Mouse (Mus musculus) neural tube, embryonic 14.5 days (tissue): ENCODE results near the gene Klhl29. TPM values are rescaled to one million over a fixed set of nuclear protein-coding genes. Genes with fewer than 3 reads are reported as not detected.
"Not testable (repeated sequence)": the region's sequence is repeated elsewhere in the genome, so short reads cannot be mapped to it uniquely, and the experiment has no call there.

ENCODE experiments used
- ATAC-seq: fragments of 200-750 bp; cut with Nextera tagmentation; 2 replicates; pipeline ENCODE4 v1.8.0; 2017; ENCODE audit warnings: low read depth, mild to moderate bottlenecking, moderate TSS enrichment, moderate library complexity
- H3K27ac ChIP-seq: fragments of 300-500 bp; sonication (generic); 2 replicates; pipeline ENCODE4 v1.5.1; 2014; ENCODE audit warnings: low read depth, mild to moderate bottlenecking, control low read depth, low read length, moderate library complexity, mixed read lengths
- H3K27me3 ChIP-seq: fragments of 300-500 bp; sonication (generic); 2 replicates; pipeline ENCODE4 v1.6.1; 2014; ENCODE audit warnings: low read length; ENCODE audit not compliant: control insufficient read depth, insufficient read depth
- H3K36me3 ChIP-seq: fragments of 300-500 bp; sonication (generic); 2 replicates; pipeline ENCODE4 v1.6.1; 2014; ENCODE audit warnings: low read length, mixed read lengths; ENCODE audit not compliant: control insufficient read depth, insufficient read depth
- H3K4me1 ChIP-seq: fragments of 300-500 bp; sonication (generic); 2 replicates; pipeline ENCODE4 v1.6.1; 2014; ENCODE audit warnings: low read length; ENCODE audit not compliant: control insufficient read depth, insufficient read depth
- H3K4me2 ChIP-seq: fragments of 300-500 bp; sonication (generic); 2 replicates; pipeline ENCODE4 v1.6.1; 2014; ENCODE audit warnings: mild to moderate bottlenecking, low read depth, low read length, control low read depth
- H3K4me3 ChIP-seq: fragments of 300-500 bp; sonication (generic); 2 replicates; pipeline ENCODE4 v1.5.1; 2014; ENCODE audit warnings: low read depth, low read length, control low read depth, mixed read lengths
- H3K9ac ChIP-seq: fragments of 300-500 bp; sonication (generic); replicated peaks from 2 replicates; pipeline ENCODE4 v1.6.1; 2014; ENCODE audit warnings: low read depth, mild to moderate bottlenecking, control low read depth, low read length, mixed read lengths
- H3K9me3 ChIP-seq: fragments of 300-500 bp; sonication (generic); 2 replicates; pipeline ENCODE4 v1.6.1; 2016; ENCODE audit warnings: low read length; ENCODE audit not compliant: control insufficient read depth
- WGBS: fragments of 180-500 bp; shearing (Covaris S2); extraction: QIAGEN DNeasy Blood & Tissue Kit; methylation state at CpG from one replicate; pipeline ENCODE4 v1.1.7; 2014; 5-methylcytosine and 5-hydroxymethylcytosine counted together
- polyA plus RNA-seq: library from polyadenylated mRNA; unstranded; fragments of >200 nt; fragmentation: Nextera tagmentation; extraction: Ambion mirVana; gene quantifications from 2 replicates; pipeline ENCODE4 v1.2.1, GENCODE M21; 2014

Gene Klhl29
- polyA plus RNA-seq, 1 experiment from 2014 or later, result 6.1 TPM

- H3K4me2 ChIP-seq, result no peak overlapping the region
- no peak overlapping the region for H3K27ac ChIP-seq
- H3K9me3 ChIP-seq, result no peaks in the 10 kb centered on the region
- H3K27me3 ChIP-seq, result no peaks in the 10 kb centered on the region
- no peak overlapping the region for H3K9ac ChIP-seq
- ATAC-seq, result no peak
- WGBS, result 91% methylated on average over 3 of the region's 3 CpGs
- H3K4me3 ChIP-seq, result no peak overlapping the region
- no peaks in the 10 kb centered on the region for H3K36me3 ChIP-seq
- no peaks in the 10 kb centered on the region; the same call in 1 of the 2 replicates for H3K4me1 ChIP-seq
Measured at GRCm38 (mm10) chr12:5364836-5365235, 10.6 kb downstream of the Klhl29 start.

GRCm38 (mm10) chr12:5363961-5364634, 11.4 kb downstream of the Klhl29 start:
- 76% methylated on average over 17 of the region's 17 CpGs for WGBS
- Histone ChIP-seq H3K27me3 (no peaks in the 10 kb centered on the region), H3K4me2 (no peak overlapping the region), H3K4me3 (no peak overlapping the region), H3K4me1 (peaks cover 5% of the 10 kb centered on the region), H3K27ac (no peak overlapping the region), H3K9me3 (no peaks in the 10 kb centered on the region), H3K9ac (no peak overlapping the region), H3K36me3 (no peaks in the 10 kb centered on the region)
- ATAC-seq, result no peak

GRCm38 (mm10) chr12:5359065-5359464, 16.4 kb downstream of the Klhl29 start:
- Histone ChIP-seq H3K4me1 (peaks cover 11% of the 10 kb centered on the region), H3K27ac (peak overlapping the region; percentile 55; the same call in 1 of the 2 replicates), H3K36me3 (no peaks in the 10 kb centered on the region), H3K4me3 (no peak overlapping the region), H3K9ac (peak overlapping the region; percentile 16; the same call in 1 of the 2 replicates), H3K9me3 (no peaks in the 10 kb centered on the region), H3K27me3 (no peaks in the 10 kb centered on the region), H3K4me2 (no peak overlapping the region; the same call in 1 of the 2 replicates)
- 26% methylated on average over 5 of the region's 5 CpGs for WGBS
- ATAC-seq, result peak; percentile 54; the same call in 1 of the 2 replicates

GRCm38 (mm10) chr12:5358497-5358896, 17.0 kb downstream of the Klhl29 start:
- Histone ChIP-seq H3K9me3 (no peaks in the 10 kb centered on the region), H3K27me3 (no peaks in the 10 kb centered on the region), H3K4me3 (no peak overlapping the region), H3K4me2 (no peak overlapping the region), H3K9ac (no peak overlapping the region), H3K4me1 (peaks cover 11% of the 10 kb centered on the region), H3K27ac (no peak overlapping the region), H3K36me3 (no peaks in the 10 kb centered on the region)
- ATAC-seq, result no peak
- 42% methylated on average over 6 of the region's 6 CpGs for WGBS

- no peak for ATAC-seq
- WGBS, result 93% methylated on average over 9 of the region's 9 CpGs
- Histone ChIP-seq H3K27me3 (no peaks in the 10 kb centered on the region), H3K9me3 (no peaks in the 10 kb centered on the region), H3K4me3 (no peak overlapping the region), H3K9ac (no peak overlapping the region), H3K36me3 (no peaks in the 10 kb centered on the region), H3K27ac (no peak overlapping the region), H3K4me1 (peaks cover 1% of the 10 kb centered on the region; the same call in 1 of the 2 replicates), H3K4me2 (no peak overlapping the region)
Measured at GRCm38 (mm10) chr12:5353416-5353815, 22.1 kb downstream of the Klhl29 start.

GRCm38 (mm10) chr12:5352771-5353170, 22.7 kb downstream of the Klhl29 start:
- H3K27ac ChIP-seq, result no peak overlapping the region
- no peaks in the 10 kb centered on the region for H3K9me3 ChIP-seq
- H3K4me3 ChIP-seq, result no peak overlapping the region
- H3K4me2 ChIP-seq, result no peak overlapping the region
- no peaks in the 10 kb centered on the region for H3K36me3 ChIP-seq
- no peaks in the 10 kb centered on the region for H3K27me3 ChIP-seq
- no peaks in the 10 kb centered on the region; the same call in 1 of the 2 replicates for H3K4me1 ChIP-seq
- H3K9ac ChIP-seq, result no peak overlapping the region
- WGBS, result 92% methylated on average over 8 of the region's 8 CpGs
- ATAC-seq, result no peak

- Histone ChIP-seq H3K9ac (no peak overlapping the region), H3K27me3 (no peaks in the 10 kb centered on the region), H3K36me3 (no peaks in the 10 kb centered on the region), H3K4me2 (no peak overlapping the region), H3K27ac (no peak overlapping the region), H3K4me1 (no peaks in the 10 kb centered on the region; the same call in 1 of the 2 replicates), H3K9me3 (no peaks in the 10 kb centered on the region), H3K4me3 (no peak overlapping the region)
- WGBS, result 90% methylated on average over 11 of the region's 11 CpGs
- no peak for ATAC-seq
Measured at GRCm38 (mm10) chr12:5350491-5351285, 24.8 kb downstream of the Klhl29 start.

- Histone ChIP-seq H3K9me3 (no peaks in the 10 kb centered on the region), H3K4me3 (no peak overlapping the region), H3K4me2 (no peak overlapping the region), H3K36me3 (no peaks in the 10 kb centered on the region), H3K9ac (no peak overlapping the region), H3K4me1 (no peaks in the 10 kb centered on the region), H3K27ac (no peak overlapping the region), H3K27me3 (no peaks in the 10 kb centered on the region)
- ATAC-seq, result no peak
- WGBS, result 83% methylated on average over 6 of the region's 6 CpGs
Measured at GRCm38 (mm10) chr12:5345088-5345487, 30.4 kb downstream of the Klhl29 start.

GRCm38 (mm10) chr12:5344457-5344856, 31.0 kb downstream of the Klhl29 start:
- H3K4me3 ChIP-seq, H3K36me3 ChIP-seq, H3K9me3 ChIP-seq, H3K4me2 ChIP-seq, H3K9ac ChIP-seq, H3K4me1 ChIP-seq, H3K27ac ChIP-seq, H3K27me3 ChIP-seq, ATAC-seq: not testable (repeated sequence)
- WGBS, result 97% methylated on average over 6 of the region's 7 CpGs
